Mouse (Mus musculus) lung, adult 2 months (tissue): Measurements from ENCODE around the gene Celf2.

Source experiments
- CTCF ChIP-seq: fragments of 200-500 bp; IDR thresholded peaks from 2 replicates; pipeline ENCODE4 v1.5.1; 2011; ENCODE audit warnings: mild to moderate bottlenecking, low read length, control low read depth; ENCODE audit not compliant: insufficient read depth
- POLR2A ChIP-seq: fragments of 200-500 bp; IDR thresholded peaks from 2 replicates; pipeline ENCODE4 v1.6.1; 2011; ENCODE audit warnings: low read depth, mild to moderate bottlenecking, control low read depth, low read length, borderline replicate concordance; ENCODE audit errors: extremely low read depth

DNA sequence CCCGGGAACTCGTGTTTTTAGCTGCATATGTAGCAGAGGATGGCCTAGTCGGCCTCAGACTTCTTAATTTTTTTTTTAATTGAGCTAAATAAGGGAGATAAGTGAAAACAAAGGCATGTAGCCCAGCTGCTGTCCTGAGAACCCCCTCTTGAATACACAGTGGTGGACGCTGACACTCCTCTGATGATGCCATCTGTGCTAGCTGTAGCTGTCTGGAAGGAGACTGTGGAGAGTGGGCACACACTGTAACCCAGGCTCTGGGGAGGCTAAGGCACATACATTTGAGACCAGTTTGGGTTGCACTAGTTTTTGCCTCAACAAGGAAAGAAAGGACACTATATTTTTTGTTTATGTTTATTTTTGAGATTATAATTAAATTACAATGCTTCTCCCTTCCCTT lies 849.5 kb downstream of the Celf2 start:
- no peak for TF ChIP-seq POLR2A
- TF ChIP-seq CTCF: no peak
